Mouse (Mus musculus) E14TG2a.4 (cell line): ENCODE measurements around the gene Gm42417.
A peak's percentile ranks its signal among the peaks of the same experiment; 100 is the strongest.

Experiments used
- H3K27me3 ChIP-seq: 2 replicates; pipeline ENCODE4 v1.6.1; 2014; ENCODE audit warnings: low read length, control low read depth; ENCODE audit not compliant: insufficient read depth
- H3K36me3 ChIP-seq: 2 replicates; pipeline ENCODE4 v1.6.1; 2014; ENCODE audit warnings: low read length, control low read depth; ENCODE audit not compliant: insufficient read depth
- H3K4me1 ChIP-seq: replicated peaks from 2 replicates; pipeline ENCODE4 v1.6.1; 2014; ENCODE audit warnings: low read depth, low read length, control low read depth
- H3K4me3 ChIP-seq: replicated peaks from 2 replicates; pipeline ENCODE4 v1.5.1; 2014; ENCODE audit warnings: mild to moderate bottlenecking, low read length
- H3K9me3 ChIP-seq: 2 replicates; pipeline ENCODE4 v1.6.1; 2014; ENCODE audit warnings: low read length, control low read depth
- CTCF ChIP-seq: conservative IDR thresholded peaks from 2 replicates; pipeline ENCODE4 v1.5.1; 2014; ENCODE audit warnings: low read length
- NANOG ChIP-seq: IDR thresholded peaks from 2 replicates; pipeline ENCODE4 v1.6.1; 2014; ENCODE audit warnings: borderline replicate concordance, low read length, mixed read lengths
- POU5F1 ChIP-seq: IDR thresholded peaks from 2 replicates; pipeline ENCODE4 v1.6.1; 2014; ENCODE audit warnings: low read length, borderline replicate concordance

The Gm42417 gene

DNA sequence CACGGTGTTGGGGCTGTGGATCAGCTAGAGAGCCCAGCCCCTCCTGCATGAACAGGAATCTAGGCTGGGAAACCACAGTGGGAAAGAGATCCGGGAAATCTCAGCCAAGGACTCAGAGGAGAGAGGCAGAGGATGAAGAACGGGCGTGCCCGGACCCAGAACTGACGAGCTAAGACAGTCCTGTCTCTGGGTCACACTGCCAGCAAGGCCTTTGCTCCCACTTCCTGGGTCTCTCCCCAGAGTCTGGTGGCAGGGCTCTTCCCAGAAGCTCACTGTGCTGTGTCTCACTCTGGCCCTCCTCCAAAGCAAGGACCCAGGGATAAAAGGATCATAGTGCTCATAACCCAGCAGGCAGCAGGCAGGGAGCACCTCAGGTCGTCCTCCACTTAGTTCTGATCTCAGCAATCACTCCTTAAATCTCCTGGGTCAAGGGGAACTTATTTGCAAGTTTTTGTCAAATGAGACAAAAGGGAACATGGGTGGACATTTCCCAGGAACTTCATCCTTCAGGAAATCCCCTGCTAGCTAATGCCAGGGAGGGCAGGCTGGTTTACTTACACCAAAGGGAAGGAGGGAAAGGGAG lies 30.6 kb upstream of the Gm42417 start:
- H3K4me1 ChIP-seq: peaks cover 85% of the 10 kb centered on the region
- no peak for TF ChIP-seq NANOG
- TF ChIP-seq POU5F1: no peak
- no peak for TF ChIP-seq CTCF
- H3K4me3 ChIP-seq: no peak overlapping the region
- peaks cover 21% of the 10 kb centered on the region for H3K27me3 ChIP-seq
- no peaks in the 10 kb centered on the region for H3K9me3 ChIP-seq
- H3K36me3 ChIP-seq: no peaks in the 10 kb centered on the region

DNA sequence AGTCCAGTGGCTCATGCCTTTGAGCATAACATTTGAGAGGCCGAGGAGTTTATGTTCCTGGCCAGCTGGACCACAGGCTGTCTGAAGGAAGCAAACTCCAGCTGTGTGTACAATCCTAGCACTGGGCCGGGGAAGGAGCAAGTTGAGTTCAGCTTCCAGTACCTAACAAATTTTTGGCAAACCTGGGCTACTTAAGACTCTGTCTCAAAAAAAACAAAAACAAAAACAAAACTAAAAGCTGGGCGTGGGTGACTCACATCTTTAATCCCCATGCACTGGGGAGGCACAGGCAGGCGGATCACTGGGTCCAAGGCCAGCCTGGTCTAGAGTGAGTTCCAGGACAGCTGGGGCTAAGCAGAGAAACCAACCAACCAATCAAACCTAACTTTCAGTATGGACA lies 29.5 kb upstream of the Gm42417 start:
- peak overlapping the region; percentile 52; the same call in 1 of the 2 replicates for H3K4me3 ChIP-seq
- no peaks in the 10 kb centered on the region for H3K36me3 ChIP-seq
- no peaks in the 10 kb centered on the region for H3K9me3 ChIP-seq
- H3K4me1 ChIP-seq: peaks cover 76% of the 10 kb centered on the region
- H3K27me3 ChIP-seq: peaks cover 31% of the 10 kb centered on the region
- TF ChIP-seq NANOG (no peak), POU5F1 (no peak), CTCF (no peak)

DNA sequence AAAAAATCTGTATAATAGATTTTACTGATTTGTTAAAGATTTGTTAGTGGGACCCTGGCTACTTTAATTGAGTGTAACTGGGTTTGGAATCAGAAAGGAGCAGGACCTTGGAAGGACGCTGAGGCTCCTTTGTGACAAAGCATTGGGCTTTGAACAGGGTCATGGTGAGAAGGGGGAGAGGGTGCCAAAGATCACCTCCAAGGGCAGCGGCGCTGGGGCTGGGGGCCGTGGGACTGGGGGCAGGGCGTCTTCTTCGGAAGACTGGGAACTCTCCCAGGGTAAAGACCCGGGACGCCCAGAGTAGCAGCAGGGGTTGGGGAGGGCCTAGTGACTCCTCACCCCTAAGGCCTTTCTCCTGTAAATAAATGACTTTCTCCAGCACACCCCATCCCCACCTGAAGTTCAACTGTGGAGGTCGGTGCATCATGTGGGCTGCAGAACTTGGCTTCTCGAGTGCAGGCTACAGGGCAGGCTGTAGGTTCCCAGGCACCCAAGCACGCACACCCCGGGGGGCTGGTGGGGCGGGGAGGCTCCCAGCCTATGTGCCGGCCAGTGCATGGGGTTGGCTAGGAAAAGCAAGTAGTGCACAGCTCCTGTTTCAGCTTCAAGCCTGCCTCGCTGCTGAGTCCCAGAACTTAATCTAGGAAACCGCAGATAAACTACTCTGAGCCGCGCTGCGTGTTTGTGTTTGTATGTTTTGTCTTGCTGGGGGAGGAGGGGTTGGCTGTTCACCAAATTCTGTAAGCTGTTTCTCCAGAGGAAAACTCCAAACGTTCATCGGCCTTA lies 28.8 kb upstream of the Gm42417 start:
- TF ChIP-seq NANOG (no peak), POU5F1 (no peak), CTCF (no peak)
- H3K36me3 ChIP-seq: no peaks in the 10 kb centered on the region
- peaks cover 38% of the 10 kb centered on the region for H3K27me3 ChIP-seq
- peaks cover 72% of the 10 kb centered on the region for H3K4me1 ChIP-seq
- peak overlapping the region; percentile 52 for H3K4me3 ChIP-seq
- H3K9me3 ChIP-seq: no peaks in the 10 kb centered on the region

DNA sequence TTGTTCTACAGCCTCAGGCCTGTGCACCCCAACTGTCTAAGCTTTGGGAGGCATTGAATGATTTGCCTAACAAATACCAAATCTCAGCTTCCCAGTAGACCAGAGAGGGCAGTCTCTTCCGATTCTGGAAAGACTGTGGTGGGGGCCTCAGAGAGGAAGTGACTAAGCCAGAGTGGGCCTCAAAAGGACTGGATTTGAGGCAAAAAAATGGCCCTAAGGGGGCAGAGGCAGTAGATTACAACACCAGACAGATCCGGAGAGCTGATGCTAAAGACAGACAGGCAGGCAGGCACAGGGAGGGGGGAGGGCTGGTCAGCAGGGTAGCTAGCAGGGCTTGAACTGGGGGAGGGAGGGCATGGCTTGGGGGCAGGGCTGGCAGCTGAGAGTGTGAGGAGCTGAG lies 27.2 kb upstream of the Gm42417 start:
- TF ChIP-seq CTCF (no peak), POU5F1 (no peak), NANOG (no peak)
- Histone ChIP-seq H3K36me3 (0 out of 2 replicates have a peak, but pooled peaks cover 3% of the 10 kb centered on the region), H3K27me3 (peaks cover 46% of the 10 kb centered on the region), H3K9me3 (no peaks in the 10 kb centered on the region), H3K4me1 (peaks cover 74% of the 10 kb centered on the region), H3K4me3 (no peak overlapping the region)

DNA sequence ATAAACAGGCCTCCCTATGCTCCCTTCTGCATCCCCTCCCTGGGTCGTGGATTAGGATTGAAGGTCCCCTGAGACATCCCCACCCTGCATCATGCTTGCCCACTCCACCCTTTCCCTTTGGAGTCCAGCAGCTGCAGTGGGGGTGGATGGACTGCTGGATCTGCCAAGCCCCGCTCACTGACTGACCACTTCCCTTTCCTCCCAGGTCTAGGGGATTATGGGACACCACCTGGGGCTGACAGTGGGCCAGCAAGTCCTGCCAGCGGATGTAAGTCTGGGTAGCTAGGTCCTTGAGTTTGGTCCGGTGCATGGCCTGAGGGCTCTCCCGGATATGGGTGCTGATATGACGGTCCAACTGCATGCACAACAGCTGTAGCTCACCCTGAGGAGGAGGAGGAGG lies 24.9 kb upstream of the Gm42417 start:
- Histone ChIP-seq H3K9me3 (no peaks in the 10 kb centered on the region), H3K27me3 (peaks cover 65% of the 10 kb centered on the region), H3K4me1 (peaks cover 70% of the 10 kb centered on the region), H3K36me3 (0 out of 2 replicates have a peak, but pooled peaks cover 5% of the 10 kb centered on the region), H3K4me3 (no peak overlapping the region)
- no peak for TF ChIP-seq CTCF
- TF ChIP-seq POU5F1: no peak
- no peak for TF ChIP-seq NANOG

DNA sequence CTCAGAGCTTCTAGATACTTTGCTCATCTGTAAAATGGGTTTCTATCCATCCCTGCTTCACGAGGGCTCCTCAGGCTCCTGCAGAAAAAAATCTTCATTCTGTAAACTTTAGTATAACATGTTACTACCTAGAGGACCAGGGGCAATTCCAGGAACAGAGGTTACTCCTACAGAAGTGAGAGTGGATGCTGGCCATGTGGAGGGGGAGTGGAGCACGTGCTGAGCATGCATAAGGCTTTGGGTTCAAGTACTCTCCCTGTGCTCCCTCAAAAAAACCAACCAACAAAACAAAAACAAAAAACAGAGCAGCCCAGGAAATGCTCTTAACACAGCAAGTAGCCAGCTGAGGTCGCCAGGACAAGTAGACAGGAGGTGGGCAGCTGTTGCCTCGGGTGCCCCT lies 24.4 kb upstream of the Gm42417 start:
- Histone ChIP-seq H3K27me3 (peaks cover 70% of the 10 kb centered on the region), H3K36me3 (0 out of 2 replicates have a peak, but pooled peaks cover 5% of the 10 kb centered on the region), H3K4me1 (peaks cover 70% of the 10 kb centered on the region), H3K4me3 (no peak overlapping the region), H3K9me3 (no peaks in the 10 kb centered on the region)
- TF ChIP-seq CTCF: no peak

DNA sequence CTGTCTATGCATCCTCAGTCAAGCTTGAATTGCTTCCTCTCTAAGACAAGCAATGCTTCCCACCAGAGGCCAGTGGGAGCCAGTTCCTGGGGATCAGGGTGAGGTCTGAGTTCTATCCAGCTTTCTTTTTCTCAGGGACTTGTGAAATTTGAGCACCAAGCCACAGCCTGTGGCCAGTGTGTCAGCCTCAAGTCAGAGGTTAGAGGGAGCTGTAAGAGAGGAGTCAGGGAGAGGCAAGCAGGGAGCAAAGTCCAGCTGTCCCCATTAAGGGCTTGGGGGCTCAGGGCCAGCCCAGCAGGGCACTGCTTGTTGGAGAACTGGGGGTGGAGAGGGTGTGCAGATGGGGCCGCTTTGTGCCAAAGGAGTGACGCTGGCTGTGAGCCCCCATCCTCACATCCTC lies 24.0 kb upstream of the Gm42417 start:
- H3K4me1 ChIP-seq: peaks cover 69% of the 10 kb centered on the region
- H3K27me3 ChIP-seq: peaks cover 73% of the 10 kb centered on the region
- TF ChIP-seq CTCF (no peak), NANOG (no peak), POU5F1 (no peak)
- 0 out of 2 replicates have a peak, but pooled peaks cover 5% of the 10 kb centered on the region for H3K36me3 ChIP-seq
- no peaks in the 10 kb centered on the region for H3K9me3 ChIP-seq
- H3K4me3 ChIP-seq: no peak overlapping the region

DNA sequence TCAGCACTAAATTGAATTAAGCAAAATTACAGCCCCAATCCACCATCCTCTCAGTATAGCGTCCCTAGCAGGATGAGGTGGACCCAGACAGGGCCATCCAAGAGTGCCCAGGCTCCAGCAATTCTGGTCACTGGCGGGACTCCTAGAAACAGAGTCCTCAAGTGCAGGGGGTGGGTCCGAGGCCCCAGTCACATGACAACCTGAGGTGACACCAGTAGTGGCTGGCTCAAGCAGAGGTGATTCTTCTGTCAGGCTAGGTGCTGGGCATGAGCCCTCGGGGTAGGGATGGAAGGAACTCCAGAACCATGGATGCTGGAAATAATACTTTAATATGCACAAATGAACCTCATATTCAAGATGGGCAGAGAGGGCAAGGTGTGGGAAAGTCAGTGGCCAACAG lies 23.2 kb upstream of the Gm42417 start:
- peaks cover 61% of the 10 kb centered on the region for H3K4me1 ChIP-seq
- no peaks in the 10 kb centered on the region for H3K9me3 ChIP-seq
- TF ChIP-seq CTCF (no peak), POU5F1 (no peak), NANOG (no peak)
- 0 out of 2 replicates have a peak, but pooled peaks cover 5% of the 10 kb centered on the region for H3K36me3 ChIP-seq
- H3K4me3 ChIP-seq: no peak overlapping the region
- H3K27me3 ChIP-seq: peaks cover 80% of the 10 kb centered on the region

DNA sequence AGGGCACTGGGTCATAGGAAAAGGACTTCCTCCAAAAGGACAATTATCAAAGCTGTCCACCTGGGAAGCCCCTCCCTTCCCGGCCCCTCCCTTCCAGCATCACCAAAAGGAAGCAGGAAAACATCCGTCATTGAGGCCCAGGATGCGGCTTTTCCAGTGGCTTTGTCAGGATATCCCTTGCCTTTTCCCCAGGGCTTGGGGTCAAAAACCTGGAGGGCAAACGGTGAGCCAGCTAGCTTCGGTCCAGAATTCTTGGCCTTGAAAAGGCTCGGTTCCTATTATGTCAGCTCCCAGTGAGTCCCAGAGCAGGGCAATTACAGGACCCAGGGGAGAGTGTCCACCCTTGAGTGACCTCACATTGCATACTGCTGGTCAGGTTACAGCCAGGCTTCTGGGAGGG lies 21.7 kb upstream of the Gm42417 start:
- TF ChIP-seq CTCF: no peak
- TF ChIP-seq NANOG: no peak
- no peak for TF ChIP-seq POU5F1
- 0 out of 2 replicates have a peak, but pooled peaks cover 5% of the 10 kb centered on the region for H3K36me3 ChIP-seq
- peaks cover 56% of the 10 kb centered on the region for H3K4me1 ChIP-seq
- no peak overlapping the region for H3K4me3 ChIP-seq
- H3K27me3 ChIP-seq: peaks cover 86% of the 10 kb centered on the region
- no peaks in the 10 kb centered on the region for H3K9me3 ChIP-seq
